Mouse (Mus musculus) common myeloid progenitor, adult 5-6 weeks (primary cell): Measurements from ENCODE around the gene Ankle2. TPM values are rescaled to one million over a fixed set of nuclear protein-coding genes. Genes with fewer than 3 reads are reported as not detected.

Experiments
- ATAC-seq: replicated peaks from 2 replicates; pipeline ENCODE4 v1.8.0; 2016; ENCODE audit warnings: low read depth, mild to moderate bottlenecking, moderate TSS enrichment, inconsistent platforms; ENCODE audit not compliant: poor library complexity, severe bottlenecking
- total RNA-seq: library from RNA; stranded (forward); fragments of 200-1000, 187-1606 nt; gene quantifications from 2 replicates; pipeline ENCODE4 v1.2.3, GENCODE M21; 2017

Ankle2 gene
- total RNA-seq, 1 experiment from 2014 or later, result 75.7 TPM

- ATAC-seq, result no peak
Measured at GRCm38 (mm10) chr5:110276910-110277309, 46.1 kb downstream of the Ankle2 start.

- ATAC-seq, result no peak
Measured at GRCm38 (mm10) chr5:110281984-110282383, 51.2 kb downstream of the Ankle2 start.

- ATAC-seq, result peak; percentile 64
Measured at GRCm38 (mm10) chr5:110284536-110284935, 53.7 kb downstream of the Ankle2 start.

GRCm38 (mm10) chr5:110285156-110285555 is 54.4 kb downstream of the Ankle2 start:
- 0 out of 2 replicates have a peak, but pooled peaks have one; percentile 6 for ATAC-seq

- peak; percentile 87 for ATAC-seq
Measured at GRCm38 (mm10) chr5:110285770-110286445, 55.1 kb downstream of the Ankle2 start, which contains the start of the genes Pxmp2 and Pole. Gene Pxmp2, minus strand, starts transcription at chr5:110286186. Gene Pole, plus strand, starts transcription at chr5:110286306.

GRCm38 (mm10) chr5:110286446-110287083 is 55.8 kb downstream of the Ankle2 start:
- ATAC-seq, result peak; percentile 31; the same call in 1 of the 2 replicates

GRCm38 (mm10) chr5:110287084-110287475 is 56.3 kb downstream of the Ankle2 start:
- no peak for ATAC-seq

- no peak for ATAC-seq
Measured at GRCm38 (mm10) chr5:110291649-110292048, 60.8 kb downstream of the Ankle2 start.

GRCm38 (mm10) chr5:110296637-110297036 is 65.8 kb downstream of the Ankle2 start:
- no peak for ATAC-seq

- no peak for ATAC-seq
Measured at GRCm38 (mm10) chr5:110300591-110300990, 69.8 kb downstream of the Ankle2 start.

Other genes starting within 250 kb of the Ankle2 start
- 77.3 and 92.4 TPM in 2 replicates for gene Zfp932, start 234.5 kb upstream of the Ankle2 start, total RNA-seq
- gene Gm17655, start 158.5 kb upstream of the Ankle2 start, total RNA-seq, result 4.0 and 10.4 TPM in 2 replicates
- 3.0 and 4.6 TPM in 2 replicates for gene Gm35315, start 136.6 kb upstream of the Ankle2 start, total RNA-seq
- gene Plcxd1, start 131.0 kb upstream of the Ankle2 start, total RNA-seq, result 0.05 TPM in 1 of 2 replicates, not detected in the other
- 15.7 and 18.0 TPM in 2 replicates for gene Gtpbp6, start 122.8 kb upstream of the Ankle2 start, total RNA-seq
- 11.7 and 16.1 TPM in 2 replicates for gene Zfp605, start 120.9 kb upstream of the Ankle2 start, total RNA-seq
- 46.9 and 66.0 TPM in 2 replicates for gene Chfr, start 95.2 kb upstream of the Ankle2 start, total RNA-seq
- gene Golga3, start 54.3 kb upstream of the Ankle2 start, total RNA-seq, result 23.5 and 35.6 TPM in 2 replicates
- 32.5 and 36.6 TPM in 2 replicates for gene Pgam5, start 38.9 kb downstream of the Ankle2 start, total RNA-seq
- gene Pxmp2, start 55.2 kb downstream of the Ankle2 start, total RNA-seq, result 6.2 and 8.7 TPM in 2 replicates
- 61.1 and 69.1 TPM in 2 replicates for gene Pole, start 55.3 kb downstream of the Ankle2 start, total RNA-seq
- 0.05 TPM in 1 of 2 replicates, not detected in the other for gene P2rx2, start 112.2 kb downstream of the Ankle2 start, total RNA-seq
- not detected in 2 replicates for gene Lrcol1, start 113.7 kb downstream of the Ankle2 start, total RNA-seq
- 6.7 and 13.9 TPM in 2 replicates for gene Fbrsl1, start 217.5 kb downstream of the Ankle2 start, total RNA-seq